Mouse (Mus musculus): ENCODE results near the gene Arhgdig.
"Not testable (repeated sequence)": the region's sequence is repeated elsewhere in the genome, so short reads cannot be mapped to it uniquely, and the experiment has no call there.

The Arhgdig gene

GRCm38 (mm10) chr17:26204766-26205165 lies 2.8 kb downstream of the Arhgdig start:
- DNase-seq (ENCODE audit: extremely low spot score): no peak

- DNase-seq (ENCODE audit: extremely low spot score): peak; percentile 26
Measured at GRCm38 (mm10) chr17:26203321-26203811, 4.2 kb downstream of the Arhgdig start.

DNA sequence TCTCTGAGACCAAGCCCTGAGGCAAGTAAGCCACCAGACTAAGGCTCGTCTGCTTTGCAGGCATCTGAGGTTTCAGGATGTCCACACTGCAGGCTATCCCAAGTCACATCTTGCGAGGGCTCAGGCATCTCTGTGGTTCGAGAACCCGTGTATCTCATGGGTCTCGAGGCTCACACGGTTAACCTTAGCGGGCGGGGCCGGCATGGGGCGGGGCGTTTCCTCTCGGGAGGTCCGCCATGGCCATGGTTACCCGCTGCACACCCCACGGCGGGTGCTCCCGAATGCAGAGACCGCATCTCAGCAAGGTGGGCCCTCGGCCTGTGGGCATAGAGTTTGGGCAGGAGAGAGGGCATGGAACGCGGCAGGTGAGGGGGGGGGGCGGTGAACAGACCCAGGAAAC lies 4.8 kb downstream of the Arhgdig start, which contains the start of gene Rgs11:
Rgs11 (plus strand) TSS at position 215 of the 400 bp plus-strand sequence.
- no peak for DNase-seq (ENCODE audit: extremely low spot score)

DNA sequence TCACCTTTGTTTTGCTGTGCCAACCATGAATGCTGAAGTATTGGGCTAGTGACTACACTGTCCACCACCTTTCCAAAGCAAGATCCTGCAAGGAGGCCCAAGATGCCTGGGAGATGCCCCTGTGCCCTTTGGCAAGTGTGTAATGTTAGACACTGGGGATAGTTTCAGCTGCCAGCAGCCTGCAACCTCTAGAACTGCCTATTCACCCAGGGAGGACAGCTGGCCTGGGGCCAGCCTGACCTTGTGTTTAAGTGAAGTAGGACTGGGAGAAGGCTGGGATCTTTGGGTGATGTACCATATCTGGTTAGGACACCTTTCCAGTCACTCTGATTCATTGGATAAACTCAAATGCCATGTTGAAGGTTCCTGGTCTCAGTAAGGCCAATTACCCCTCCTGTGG lies 5.6 kb downstream of the Arhgdig start:
- no peak for DNase-seq (ENCODE audit: extremely low spot score)

- peak; percentile 35 for DNase-seq (ENCODE audit: extremely low spot score)
Measured at GRCm38 (mm10) chr17:26200831-26201705, 6.5 kb downstream of the Arhgdig start.

DNA sequence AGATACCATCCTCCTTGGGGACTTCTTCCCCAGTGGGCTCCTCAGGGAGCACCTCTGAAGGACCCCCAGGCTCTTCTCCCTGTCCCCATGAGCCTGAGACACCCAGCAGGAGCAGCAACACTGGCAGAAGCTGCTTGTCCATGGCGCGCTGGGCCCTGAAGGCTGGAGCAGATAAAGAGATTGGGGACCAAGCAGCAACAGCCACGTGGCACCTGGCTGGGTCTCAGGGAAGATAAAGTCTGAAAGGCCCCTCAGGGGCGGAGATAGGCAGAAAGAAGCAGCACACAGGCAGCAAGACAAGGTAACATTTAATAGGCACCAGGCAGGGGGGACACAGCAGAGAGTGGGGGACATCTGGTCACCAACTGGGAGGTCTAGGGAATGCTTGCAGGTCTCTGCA lies 8.7 kb downstream of the Arhgdig start, which contains the start of gene Pdia2:
Pdia2 (minus strand) TSS at position 196 of the 400 bp plus-strand sequence.
- DNase-seq (ENCODE audit: extremely low spot score): no peak

GRCm38 (mm10) chr17:26192481-26193190 lies 14.9 kb downstream of the Arhgdig start:
- DNase-seq (ENCODE audit: extremely low spot score): no peak

DNA sequence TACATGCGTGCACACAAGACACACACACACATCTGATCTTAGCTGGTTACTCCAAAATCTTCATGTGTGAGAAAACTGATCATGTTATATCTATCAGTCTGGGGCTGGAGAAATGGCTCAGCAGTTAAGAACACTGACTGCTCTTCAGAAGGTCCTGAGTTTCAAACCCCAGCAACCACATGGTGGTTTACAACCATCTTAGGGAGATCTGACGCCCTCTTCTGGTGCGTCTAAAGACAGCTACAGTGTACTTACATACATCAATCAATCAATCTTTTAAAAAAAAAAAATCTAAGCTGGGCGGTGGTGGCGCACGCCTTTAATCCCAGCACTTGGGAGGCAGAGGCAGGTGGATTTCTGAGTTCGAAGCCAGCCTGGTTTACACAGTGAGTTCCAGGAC lies 16.1 kb downstream of the Arhgdig start:
- not testable (repeated sequence) for DNase-seq (ENCODE audit: extremely low spot score)

DNA sequence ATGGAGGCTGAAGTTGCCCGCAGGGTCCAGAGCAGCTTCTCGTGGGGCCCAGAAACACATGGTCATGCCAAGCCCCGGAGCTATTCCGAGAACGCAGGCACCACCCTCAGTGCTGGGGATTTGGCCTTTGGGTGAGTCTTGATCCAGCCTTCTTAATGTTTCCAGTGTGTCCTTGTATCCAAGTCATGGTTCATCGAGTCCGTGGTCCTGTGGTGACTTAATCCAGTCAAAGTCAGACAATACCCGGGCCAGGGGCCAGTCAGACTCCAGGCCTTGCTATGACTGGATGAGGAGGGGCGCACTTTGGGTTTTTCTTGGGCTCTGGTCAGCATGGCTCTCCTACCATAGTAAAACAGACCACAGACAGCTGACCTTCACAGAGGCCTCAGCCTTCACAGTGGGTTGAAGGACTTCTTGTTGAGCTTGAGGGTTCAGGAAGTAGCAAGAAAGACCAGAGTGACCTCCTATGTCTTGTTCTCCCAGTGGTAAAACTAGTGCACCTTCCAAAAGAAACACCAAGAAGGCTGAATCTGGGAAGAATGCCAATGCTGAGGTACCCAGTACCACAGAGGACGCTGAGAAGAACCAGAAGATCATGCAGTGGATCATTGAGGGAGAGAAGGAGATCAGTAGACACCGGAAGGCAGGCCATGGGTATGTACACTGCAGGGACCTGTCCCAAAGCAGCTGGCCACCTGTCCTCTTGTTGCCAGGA lies 19.3 kb downstream of the Arhgdig start:
- DNase-seq (ENCODE audit: extremely low spot score): no peak

GRCm38 (mm10) chr17:26187592-26187991 lies 20.0 kb downstream of the Arhgdig start:
- DNase-seq (ENCODE audit: extremely low spot score): no peak

DNA sequence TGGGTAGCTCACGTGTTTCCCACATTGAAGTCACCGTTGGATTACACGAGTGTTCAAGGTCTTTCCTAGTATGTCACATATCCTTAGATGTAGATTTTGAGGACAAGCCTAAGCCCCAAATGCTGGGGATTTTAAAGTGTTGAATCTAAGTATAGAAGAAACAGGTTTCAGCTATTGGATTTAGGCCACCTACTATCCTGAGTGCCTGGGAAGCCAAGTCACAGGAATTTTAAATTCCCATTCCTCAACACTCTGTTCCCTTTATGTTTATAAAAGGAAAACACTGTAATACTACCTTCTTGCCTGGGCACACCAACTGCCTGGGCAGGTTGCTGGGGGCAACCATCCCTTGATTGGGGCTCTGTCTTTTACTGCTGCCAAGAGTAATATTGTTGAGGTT lies 26.4 kb downstream of the Arhgdig start:
- DNase-seq (ENCODE audit: extremely low spot score): no peak

GRCm38 (mm10) chr17:26178611-26179010 lies 29.0 kb downstream of the Arhgdig start:
- no peak for DNase-seq (ENCODE audit: extremely low spot score)

DNA sequence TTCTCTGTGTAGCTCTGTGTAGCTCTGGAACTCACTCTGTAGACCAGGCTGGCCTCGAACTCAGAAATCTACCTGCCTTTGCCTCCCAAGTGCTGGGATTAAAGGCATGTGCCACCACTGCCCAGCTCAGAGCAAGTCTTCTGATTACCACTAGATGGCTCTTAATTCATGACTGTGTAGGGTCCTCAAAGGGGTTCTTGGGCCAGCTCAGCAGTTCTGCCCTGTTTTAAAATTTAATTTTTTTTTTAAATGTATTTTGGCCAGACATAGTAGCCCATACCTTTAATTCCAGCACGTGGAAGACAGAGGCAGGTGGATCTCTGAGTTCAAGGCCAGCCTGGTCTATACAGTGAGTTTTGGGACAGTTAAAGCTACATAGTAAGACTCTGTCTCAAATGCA lies 32.3 kb downstream of the Arhgdig start:
- DNase-seq (ENCODE audit: extremely low spot score): not testable (repeated sequence)

GRCm38 (mm10) chr17:26168039-26168438 lies 39.5 kb downstream of the Arhgdig start:
- DNase-seq (ENCODE audit: extremely low spot score): no peak

DNA sequence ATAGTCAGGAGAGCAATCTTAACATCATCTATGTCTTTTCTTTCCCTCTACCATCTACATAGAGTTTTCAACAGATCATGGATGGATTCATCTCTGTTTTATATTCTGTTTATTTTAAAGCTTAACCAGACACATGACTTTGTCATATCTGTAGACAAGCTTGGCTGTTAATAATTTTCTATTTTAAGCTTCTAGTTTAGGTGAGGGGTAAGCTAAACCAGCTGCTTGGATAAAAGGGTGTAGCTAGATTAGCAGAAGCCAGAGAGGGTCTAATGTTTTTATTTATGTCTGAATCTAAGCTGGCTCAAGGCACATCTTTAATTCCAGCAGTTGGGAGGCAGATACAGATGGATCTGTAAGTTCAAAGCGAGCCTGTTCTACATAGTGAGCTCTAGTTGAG lies 44.9 kb downstream of the Arhgdig start:
- no peak for DNase-seq (ENCODE audit: extremely low spot score)

DNA sequence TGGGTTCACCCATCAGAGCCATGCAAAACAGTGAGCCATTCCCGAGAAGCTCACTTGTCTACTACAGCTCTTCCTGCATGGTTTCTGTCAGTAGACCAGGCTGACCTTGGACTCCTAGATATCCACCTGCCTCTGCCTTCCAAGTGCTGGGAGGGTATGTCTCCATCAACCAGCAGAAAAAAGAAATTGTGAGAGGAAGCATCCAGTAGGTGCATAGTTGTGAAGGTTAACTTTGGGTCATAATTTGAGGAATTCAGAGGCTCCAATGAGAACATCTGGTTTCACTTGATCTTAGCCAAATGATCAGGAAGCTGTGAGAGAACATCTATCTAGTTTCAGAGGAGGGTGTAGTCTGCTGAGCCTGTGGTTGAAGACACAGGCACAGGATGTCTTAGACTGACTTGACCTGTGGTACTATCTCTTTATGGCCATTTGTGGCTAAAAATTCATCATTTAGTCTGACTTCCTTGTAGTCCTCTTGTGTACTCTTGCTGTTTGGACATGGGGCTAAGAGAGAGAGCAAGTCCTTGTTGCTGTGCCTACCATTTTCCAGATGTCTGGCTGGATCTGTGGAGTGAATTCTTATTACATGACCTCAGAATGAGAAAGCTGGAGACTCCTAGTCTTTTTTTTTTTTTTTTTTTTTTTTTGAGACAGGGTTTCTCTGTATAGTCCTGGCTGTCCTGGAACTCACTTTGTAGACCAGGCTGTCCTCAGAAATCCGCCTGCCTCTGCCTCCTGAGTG lies 55.5 kb downstream of the Arhgdig start:
- DNase-seq (ENCODE audit: extremely low spot score): no peak

Measured in embryo, embryonic 9.5 days (tissue).